Mouse (Mus musculus) adrenal gland (tissue): ENCODE results near the gene Zscan10.

Experiments
- intact Hi-C: fragments of 180-260 bp; cut with DNase I; formaldehyde crosslinking; loops from one replicate; pipeline ENCODE4 v1.15.1; 2025
- long read RNA-seq, 2 experiments: library from polyadenylated mRNA; unstranded; transcript quantifications; one replicate each; pipeline ENCODE4 v2.0.0; 2020; ENCODE audit warnings: borderline replicate concordance in 1 of 2; ENCODE audit not compliant: insufficient replicate concordance in 1 of 2

The Zscan10 gene
- long read RNA-seq, experiment 1: 0 reads
- long read RNA-seq, experiment 2: 0 reads

DNA sequence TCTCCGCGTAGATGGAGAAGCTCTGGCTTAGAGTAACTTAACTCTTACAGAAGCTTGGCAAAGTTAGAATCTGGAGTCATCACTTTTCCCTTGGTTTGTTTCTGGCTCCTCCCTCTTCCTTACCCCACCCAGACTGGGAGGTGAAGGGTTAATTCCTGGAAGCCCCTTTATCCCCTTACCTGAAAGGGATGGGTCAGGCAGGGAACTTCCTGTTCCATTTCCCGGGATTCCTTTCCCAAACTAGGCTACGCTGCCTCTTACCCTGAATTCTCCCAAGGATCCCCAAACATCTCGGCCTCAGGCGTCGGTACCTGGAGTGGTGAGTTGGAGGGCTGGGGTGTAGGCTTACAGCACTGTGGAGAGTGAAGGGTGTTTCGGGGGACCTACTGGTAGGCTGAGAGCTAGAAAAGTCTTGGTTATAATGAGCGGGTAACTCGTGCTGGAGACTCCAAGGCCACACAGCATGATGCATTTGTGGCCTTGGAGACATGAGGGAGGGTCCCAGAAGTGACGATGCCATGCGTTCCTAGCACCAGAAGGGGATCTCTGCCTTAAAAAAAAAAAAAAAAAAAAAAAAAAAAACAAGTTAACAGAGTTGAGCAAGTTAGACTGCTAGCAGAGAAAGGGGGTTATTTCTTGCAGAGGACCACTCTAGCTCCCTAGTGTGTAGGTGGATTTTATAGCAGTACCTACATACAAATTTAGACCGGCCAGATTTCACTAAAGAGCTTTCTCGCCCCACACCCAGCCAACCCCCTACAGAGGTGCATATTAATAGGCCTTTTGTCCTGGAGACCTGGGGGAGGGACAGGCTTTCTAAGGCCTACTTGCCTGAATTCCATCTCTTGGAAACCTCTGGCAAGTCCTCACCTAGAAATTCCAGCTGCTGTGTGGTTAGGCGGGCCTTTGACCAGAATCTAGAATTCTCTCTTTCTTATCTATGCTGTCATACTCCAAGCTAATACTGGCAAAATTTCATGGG, at the start of gene Zscan10:
TSS of gene Zscan10 (plus strand) at position 216 of the 982 bp plus-strand sequence.
- intact Hi-C loops: no loop called here

DNA sequence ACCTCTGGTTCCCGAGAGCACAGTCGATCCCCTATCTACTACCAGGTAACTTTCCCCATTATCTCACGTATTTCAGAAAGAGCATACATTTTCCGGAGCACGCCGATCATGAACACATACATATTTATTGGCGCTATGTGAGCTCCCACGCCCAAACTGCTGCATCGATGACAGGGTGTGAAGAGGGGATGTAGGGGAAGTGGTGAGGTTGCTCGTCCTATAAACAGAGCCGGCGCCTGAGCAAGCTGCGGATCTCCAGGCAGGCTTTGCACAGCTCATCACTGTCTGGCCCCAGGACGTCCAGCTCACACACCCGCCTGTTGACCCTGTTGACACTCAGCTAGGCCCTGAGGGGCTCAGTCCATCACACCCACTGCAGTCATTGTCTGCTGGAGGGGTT, 49.8 kb upstream of the Zscan10 start:
- intact Hi-C loops: loop anchor here (5.0 kb wide), 1 partner anchor 359 kb away; the partner anchor contains the start of gene Zfp40

DNA sequence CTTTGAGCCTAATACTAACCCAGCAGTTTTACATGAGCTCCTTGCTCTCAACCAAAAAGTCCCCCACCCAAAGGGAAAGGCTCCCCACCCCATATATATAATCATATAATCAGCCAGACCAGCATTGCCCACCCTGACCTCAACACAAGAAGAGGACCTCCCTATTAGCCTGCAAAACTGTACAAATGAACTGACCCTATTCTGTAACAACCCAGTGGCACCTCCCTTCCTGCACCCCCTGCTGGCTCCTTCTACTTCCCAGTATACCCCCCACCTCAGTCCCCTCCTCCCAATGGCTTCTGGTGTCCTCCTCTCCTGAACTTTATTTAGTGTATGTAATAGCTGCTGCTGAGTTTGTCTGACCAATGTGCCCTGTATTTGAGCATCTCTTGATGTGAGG, 49.2 kb upstream of the Zscan10 start:
- intact Hi-C loops: loop anchor here (5.0 kb wide), 1 partner anchor 359 kb away; the partner anchor contains the start of gene Zfp40

DNA sequence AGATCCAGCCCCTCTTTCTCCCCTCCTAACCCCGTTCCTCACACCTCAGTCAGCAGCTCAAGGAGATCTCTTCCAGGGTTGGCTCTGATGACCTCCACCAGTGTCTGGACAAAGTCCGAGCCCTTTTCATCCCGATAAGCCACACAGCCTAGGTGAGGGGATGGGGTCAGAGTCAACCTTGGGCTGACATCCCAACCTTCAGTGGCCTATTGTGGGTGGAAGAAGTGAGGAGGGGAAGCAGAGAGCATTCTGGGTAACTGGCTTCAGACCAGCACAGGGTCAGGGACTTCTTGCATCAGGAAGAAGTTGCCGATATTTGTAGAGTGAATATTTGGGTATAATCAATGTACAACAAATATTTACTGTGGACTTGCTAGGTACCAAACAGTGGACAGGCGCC, 48.7 kb upstream of the Zscan10 start:
- intact Hi-C loops: loop anchor here (5.0 kb wide), 1 partner anchor 360 kb away; the partner anchor contains the start of gene Zfp40

DNA sequence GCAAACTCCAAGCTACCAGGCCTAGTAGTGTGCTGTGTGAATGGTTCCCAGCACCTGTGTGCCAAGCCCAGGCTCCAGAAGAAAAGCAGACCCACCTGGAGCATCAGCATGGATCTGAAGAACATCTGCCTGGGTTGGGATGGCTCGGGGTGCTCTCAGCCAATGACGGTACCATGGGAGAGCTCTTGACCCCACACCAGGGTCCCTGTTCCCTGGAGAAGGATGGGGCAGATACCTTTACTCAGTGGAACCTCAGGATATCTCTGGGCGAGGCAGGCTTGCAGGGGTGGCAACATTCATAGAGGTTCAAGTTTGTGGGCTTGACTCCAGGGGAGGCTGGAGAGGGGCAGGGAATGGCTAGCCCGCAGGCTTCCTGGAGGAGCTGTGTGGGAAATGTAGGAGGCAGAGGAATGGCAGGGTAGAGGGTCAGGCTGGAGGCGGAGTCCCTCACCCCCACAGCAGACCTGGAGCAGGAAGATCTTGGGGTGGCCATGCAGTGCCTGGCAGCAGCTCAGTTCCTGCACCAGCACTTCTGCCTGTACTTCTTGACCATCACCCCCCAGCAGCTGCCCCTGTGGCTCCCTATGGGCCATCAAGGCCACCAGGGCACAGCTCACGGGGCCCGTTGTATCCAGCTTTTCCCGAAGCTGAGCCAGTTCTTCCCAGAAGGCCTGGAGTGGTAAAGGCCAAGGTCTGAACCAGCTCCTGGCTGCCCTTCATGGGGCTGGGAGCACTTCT, 47.6 kb upstream of the Zscan10 start:
- intact Hi-C loops: loop anchor here (5.0 kb wide), 1 partner anchor 361 kb away; the partner anchor contains the start of gene Zfp40

DNA sequence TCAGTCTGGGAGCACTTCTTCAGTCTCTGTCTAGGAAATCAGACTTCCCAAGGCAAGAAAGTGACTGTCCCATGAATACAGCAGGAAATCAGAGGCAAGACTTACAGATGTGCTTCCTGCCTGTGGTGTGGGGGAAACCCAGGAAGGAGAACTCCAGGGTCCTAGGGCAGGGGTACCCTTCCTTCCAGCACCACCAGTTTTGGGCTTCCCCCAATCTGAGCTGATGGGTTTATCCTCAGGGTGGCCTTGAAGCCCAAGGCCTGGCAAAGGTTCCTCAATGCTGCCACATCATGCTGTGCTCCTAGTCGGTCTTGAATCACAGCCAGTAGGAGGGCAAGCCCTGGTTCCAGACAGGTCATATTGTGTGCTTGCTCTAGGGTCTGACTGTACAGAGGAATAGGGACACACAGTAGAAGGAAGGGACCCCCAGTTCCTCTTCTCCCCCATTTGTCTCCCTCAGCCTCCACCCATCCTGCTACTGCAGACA, 47.0 kb upstream of the Zscan10 start:
- intact Hi-C loops: loop anchor here (5.0 kb wide), 1 partner anchor 361 kb away; the partner anchor contains the start of gene Zfp40

DNA sequence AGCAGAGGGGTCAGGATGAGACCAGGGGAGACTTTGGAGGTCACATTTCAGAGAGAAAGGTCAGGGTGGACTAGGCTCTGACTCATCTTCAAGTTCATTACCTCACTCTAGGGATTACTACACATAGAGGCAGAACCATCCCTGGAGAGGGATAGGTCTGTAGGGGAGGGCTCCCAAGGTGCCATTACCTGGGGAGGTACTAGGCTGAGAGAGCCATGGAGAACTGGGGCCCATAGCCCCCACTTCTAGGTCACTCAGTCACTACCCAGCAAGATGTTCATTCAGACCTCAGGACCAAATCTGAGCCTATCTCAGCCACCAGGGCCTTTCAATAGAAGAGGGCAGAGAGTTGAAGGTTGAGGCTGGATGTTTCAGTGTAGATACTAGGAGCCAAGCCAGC, 46.3 kb upstream of the Zscan10 start:
- intact Hi-C loops: loop anchor here (5.0 kb wide), 1 partner anchor 362 kb away; the partner anchor contains the start of gene Zfp40

DNA sequence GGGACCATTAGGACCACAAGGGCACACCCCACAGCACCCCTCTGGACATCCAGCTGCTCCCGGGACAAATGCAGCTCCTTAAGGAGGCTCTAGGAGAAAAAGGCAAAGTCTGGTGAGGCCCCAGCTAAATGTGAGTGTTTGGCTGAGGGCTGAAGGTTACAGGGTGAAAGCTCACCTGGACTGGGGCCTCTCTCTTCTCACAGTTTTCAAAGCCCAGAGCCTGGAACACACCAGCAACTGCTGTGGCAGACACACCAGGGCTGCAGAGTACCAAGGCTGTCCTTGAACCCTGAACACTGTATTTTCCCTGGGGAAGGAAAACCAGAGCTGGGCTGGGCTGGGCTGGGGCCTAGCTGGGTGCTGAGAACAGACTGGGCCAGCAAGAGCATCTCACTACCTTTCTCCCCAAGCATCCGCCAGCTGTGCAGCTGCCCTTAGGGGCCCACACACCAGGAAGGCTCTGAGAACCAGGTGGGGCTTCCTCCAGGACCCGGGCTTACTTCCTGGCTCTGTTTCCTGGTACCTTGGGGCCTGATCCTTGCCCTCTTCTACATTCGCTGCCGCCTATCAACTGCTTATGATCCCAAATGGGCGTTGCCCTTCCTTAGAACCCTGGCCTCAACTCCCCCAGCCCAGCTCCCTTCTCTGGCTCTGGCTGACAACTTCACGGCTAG, 45.3 kb upstream of the Zscan10 start:
- intact Hi-C loops: no loop called here

DNA sequence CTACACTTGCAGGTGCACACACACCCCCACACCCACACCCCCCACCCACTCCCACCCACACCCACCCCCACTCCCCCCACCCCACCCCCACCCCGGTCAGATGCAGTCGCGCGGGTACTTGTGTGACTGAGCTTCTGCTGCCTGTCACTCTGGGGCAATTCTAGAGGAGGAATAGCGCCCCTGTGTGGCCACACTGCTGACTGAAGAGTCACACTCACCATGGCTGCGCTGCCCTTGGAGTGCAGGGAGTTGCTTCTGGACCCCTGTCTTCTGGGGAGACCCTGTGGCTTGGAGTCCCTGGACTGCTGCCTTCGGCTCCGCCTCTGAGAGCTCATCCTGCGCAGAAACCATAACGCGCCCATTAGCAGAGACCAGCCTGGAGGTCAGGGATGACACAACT, 40.9 kb upstream of the Zscan10 start:
- intact Hi-C loops: loop anchor here (10.0 kb wide), 1 partner anchor 695 kb away; the partner anchor contains the start of gene Zfp945

DNA sequence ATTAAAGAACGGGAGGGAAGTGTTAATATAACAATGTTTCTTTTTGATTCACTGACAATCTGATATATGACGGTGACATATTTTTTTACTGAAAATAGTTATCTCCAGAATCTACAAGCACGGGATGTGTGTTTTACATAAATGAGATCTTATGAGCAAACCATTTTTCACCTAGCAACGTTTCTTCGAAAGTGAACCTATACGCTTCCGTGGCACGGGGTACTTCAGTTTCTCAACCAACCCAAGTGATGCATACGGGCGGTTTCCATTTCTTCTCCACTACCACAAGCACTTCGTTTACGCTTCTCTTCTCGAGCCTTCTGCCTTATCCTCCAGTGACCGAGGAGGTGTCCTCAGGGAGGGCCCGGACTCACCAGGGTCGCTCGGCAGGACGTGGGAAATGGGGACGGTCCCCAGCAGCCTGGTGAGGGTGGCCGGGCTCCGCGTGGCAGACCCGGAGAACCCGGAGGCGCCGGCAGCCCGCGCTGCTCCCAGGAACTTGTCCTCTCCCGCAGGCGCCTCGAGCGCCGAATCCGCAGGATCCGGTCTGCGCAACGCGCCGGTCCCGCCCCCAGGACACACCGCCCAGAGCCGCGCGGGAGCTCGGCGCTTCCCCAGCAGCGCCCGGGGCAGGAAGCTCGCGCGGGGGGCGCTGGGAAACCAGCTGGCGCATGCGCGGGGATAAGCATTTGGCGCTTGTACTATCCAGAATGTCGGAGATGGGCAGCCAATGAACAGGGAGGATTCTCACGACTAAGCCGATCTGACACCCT, 36.9 kb upstream of the Zscan10 start, which contains the start of gene Zfp213:
TSS of gene Zfp213 (minus strand) at position 644 of the 773 bp plus-strand sequence.
- intact Hi-C loops: loop anchor here (10.0 kb wide), 1 partner anchor 699 kb away; the partner anchor contains the start of gene Zfp945

DNA sequence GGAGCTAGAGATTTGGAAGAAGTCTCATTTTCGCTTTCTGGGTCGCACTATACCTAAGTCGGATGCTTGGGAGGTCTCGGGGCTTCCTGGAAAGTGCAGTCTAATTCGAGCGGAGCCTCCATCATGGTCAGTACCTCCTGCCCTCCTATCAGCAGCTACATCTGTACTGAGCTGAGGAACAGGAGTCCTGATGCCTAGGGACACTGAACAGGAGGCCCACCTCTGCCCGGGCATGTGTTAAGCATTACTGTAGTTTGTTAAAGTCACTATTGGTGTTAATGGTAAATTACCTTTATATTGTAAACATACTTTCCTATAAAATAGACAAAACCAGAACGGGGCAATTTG, 36.3 kb upstream of the Zscan10 start:
- intact Hi-C loops: loop anchor here (10.0 kb wide), 1 partner anchor 700 kb away; the partner anchor contains the start of gene Zfp945

DNA sequence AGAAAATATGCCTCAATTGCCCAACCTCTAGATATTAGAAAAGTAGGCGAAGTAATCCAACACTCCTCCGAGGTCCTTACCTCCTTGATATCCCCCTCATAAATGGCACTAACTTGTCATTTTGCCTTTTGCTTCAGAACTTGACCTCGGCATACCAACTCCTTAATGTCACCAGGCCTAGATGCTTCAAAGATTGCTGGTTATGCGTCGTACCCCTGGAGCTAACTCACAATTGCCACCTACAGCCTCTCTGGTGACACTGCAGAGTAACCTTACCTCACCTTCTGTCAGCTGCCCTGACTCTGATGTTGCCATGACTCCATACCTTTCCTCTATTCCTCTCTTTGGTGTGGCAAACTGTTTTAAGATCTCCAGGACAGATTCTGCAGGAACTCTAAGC, 33.9 kb upstream of the Zscan10 start:
- intact Hi-C loops: loop anchor here (5.0 to 10.0 kb wide), 2 partner anchors 41 to 702 kb away; partner anchors contain the start of gene Zfp945

DNA sequence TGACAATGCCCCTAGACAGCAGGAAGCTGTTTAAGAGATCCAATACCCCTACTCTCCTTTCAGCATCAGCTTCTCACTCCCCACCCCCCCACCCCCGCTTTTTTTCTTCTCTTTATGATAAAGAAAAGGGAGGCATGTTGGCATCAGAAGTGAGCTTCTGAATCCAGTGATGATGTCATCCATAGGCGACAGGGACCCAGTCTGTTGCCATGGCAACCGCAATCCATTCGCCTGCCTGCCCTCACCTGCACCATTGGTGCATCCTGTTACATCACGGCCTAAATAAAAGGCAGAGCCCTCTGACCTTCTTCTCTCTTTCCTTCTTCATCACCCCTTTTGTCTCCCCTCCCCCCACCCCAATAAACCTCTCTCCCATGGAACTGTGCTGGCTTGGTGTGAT, 32.3 kb upstream of the Zscan10 start:
- intact Hi-C loops: loop anchor here (5.0 to 10.0 kb wide), 2 partner anchors 39 to 704 kb away; partner anchors contain the start of gene Zfp945

DNA sequence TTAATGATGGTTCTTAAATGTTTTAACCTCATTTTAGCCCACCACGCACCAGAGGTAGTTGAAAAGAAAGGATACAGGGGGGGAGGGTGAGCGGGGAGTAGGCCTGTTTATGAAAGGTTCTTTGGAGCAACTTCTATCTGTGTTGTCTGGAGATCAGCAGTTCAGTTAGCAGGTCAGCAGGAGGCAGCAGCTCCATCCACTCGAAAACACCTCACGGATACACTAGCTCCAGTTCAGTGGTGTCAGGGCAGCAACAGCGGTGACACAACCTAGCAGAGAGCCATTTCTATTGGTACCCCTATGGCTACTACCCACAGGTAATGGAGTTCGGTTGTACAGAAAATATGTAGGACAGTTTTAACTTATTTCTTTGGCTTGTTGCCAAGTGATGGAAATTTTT, 30.6 kb upstream of the Zscan10 start:
- intact Hi-C loops: no loop called here

DNA sequence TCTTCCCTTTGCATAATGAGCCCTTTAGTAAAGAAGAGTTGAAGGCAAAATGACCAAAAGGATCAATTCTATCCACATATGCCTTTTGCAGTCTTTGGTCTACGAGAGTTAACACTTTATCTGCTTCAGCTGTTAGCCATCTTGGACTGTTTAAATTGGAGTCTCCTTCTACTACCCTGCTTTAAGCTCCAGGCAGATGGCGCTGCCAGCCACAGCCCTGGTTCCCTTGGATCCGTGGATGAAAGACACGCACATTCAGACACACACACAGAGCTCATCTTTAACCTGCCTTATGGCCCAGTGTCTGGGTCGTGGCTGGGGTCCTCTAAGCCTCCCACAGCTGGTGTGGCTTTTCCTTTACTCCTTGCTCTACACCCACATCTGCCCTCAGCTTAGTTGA, 29.6 kb upstream of the Zscan10 start:
- intact Hi-C loops: no loop called here

DNA sequence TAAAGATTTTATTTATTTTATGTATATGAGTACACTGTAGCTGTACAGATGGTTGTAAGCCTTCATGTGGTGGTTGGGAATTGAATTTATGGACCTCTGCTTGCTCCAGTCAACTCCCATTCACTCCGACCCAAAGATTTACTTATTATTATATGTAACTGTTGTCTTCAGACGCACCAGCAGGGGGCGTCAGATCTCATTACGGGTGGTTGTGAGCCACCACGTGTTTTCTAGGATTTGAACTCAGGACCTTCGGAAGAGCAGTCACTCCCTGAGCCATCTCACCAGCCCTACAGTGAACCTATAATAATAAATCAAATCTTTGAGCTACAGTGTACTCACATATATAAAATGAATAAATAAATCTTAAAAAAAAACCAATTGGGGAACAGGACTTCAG, 28.6 kb upstream of the Zscan10 start:
- intact Hi-C loops: loop anchor here (2.0 kb wide), 1 partner anchor 133 kb away; no protein-coding TSS in a partner anchor

DNA sequence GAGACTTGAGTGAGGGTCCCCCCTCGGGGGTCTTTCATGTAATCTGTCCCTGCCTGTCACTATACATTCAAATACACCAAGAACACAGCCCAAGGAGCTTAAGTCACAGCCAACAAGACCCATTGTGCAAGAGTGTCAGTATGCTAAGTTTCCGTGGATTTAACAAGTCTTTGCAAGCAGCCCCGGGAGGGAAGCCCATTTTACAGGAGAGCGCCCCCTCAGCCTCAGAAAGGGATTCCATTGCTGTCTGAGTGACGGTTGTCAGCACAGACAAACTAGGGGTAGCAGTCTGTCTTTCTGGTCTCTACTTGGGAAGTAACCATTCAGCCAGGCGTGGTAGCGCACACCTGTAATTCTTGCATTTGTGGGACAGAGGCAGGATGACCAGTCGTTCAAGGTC, 26.5 kb upstream of the Zscan10 start:
- intact Hi-C loops: no loop called here

DNA sequence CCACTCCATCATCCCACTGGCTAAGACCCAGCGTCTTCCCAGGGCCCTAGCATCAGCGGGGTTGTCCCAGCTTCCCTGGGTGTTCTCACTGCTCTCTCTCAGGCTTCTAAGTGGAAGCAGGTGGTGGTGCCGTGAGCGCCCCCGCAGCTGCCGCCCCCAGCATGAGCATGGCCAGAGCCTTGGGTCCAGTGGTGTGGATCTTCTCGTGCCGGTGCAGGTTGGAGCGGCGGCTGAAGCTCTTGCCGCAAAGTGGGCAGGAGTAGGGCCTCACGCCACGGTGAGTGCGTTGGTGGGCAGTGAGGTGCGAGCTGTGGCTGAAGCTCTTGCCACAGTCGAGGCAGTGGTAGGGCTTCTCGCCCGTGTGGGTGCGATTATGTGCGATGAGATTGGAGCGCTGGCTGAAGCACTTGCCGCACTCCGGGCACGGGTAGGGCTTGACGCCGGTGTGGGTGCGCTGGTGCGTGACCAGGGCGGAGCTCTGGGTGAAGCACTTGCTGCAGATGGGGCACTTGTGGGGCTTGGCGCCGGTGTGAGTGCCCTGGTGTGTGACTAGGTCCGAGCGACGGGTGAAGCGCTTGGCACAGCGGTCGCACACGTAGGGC, 24.6 kb upstream of the Zscan10 start:
- intact Hi-C loops: no loop called here

DNA sequence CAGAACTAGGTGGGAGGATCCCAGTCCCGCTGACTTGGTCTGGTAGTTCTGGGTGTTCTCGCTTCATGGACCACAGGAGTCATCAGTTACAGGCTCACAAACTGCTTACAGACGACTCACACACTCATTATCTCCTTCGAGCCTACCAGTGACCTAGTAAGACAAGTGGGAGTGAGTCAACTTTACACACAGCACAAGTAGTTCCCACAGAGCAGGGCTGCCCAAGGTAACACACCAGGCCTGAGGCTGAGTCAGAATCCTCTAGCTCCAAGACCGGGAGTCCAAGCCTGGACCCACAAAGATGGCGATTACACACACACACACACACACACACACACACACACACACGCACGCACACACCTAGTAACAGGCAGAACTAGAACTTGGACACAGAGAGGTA, 15.9 kb upstream of the Zscan10 start:
- intact Hi-C loops: no loop called here
